8 mouse cellular contexts compared by ENCODE assay signal in the genomic region with DNA sequence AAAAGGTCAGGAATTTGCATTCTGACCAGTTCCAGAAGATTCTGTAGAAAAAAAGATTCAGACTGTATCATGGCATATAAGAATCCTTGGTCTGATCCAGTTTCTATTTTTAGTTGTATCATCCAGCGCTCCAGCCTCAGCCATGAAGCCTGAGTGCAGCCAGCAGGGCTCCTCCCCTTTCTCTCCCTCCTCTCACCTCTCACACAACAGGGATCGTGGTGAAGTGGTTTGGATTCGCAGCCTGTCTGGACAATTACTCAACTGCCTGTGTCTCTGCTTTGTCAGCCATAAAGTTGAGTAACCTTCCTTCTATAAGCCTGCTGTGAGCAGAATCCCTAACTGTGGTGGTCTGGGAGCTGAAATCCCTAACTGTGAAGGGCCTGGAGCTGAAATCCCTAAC.
DNase-seq lines count a peak whose midpoint lies in the region; ATAC-seq and TF ChIP-seq lines count a peak whose summit lies in the region.

No protein-coding gene starts in this region.

- ATAC-seq in lung, postnatal 0 days: peak; percentile 90
- no peak for ATAC-seq in stomach, embryonic 16.5 days (ENCODE audit: insufficient read depth, low FRiP score)
- ATAC-seq in CD4-positive, CD25-positive, alpha-beta regulatory T cell, adult 4 months: no peak

- no peak for TF ChIP-seq CTCF in kidney, adult 2 months (conservative IDR thresholded peaks at IDR 0.05; ENCODE audit: insufficient read depth, insufficient read length, low read depth, low read length)
- TF ChIP-seq CTCF in lung, postnatal 0 days (IDR thresholded peaks at IDR 0.05): no peak

- WGBS in kidney, adult 2 months: 26% methylated on average over 3 of the region's 3 CpGs
- WGBS in hindbrain, embryonic 10.5 days: 11% methylated on average over 3 of the region's 3 CpGs
- 12% methylated on average over 3 of the region's 3 CpGs for WGBS in lung, postnatal 0 days
- WGBS in stomach, embryonic 16.5 days: 9% methylated on average over 3 of the region's 3 CpGs

- no peak for TF ChIP-seq EP300 in lung, postnatal 0 days (IDR thresholded peaks at IDR 0.05)

- no peak overlapping the region for H3K4me2 ChIP-seq in lung, postnatal 0 days (replicated peaks; ENCODE audit: low read depth, low read length)
- no peak overlapping the region for H3K4me2 ChIP-seq in stomach, embryonic 16.5 days (ENCODE audit: low read depth, low read length)

- H3K27ac ChIP-seq in kidney, adult 2 months (ENCODE audit: insufficient read depth, low read depth, low read length): no peak overlapping the region
- H3K27ac ChIP-seq in hindbrain, embryonic 10.5 days: peak overlapping the region; percentile 19; the same call in 1 of the 2 replicates
- H3K27ac ChIP-seq in lung, postnatal 0 days (ENCODE audit: low read length): no peak overlapping the region
- peak overlapping the region; percentile 72 for H3K27ac ChIP-seq in stomach, embryonic 16.5 days (ENCODE audit: low read length)

- no peaks in the 10 kb centered on the region for H3K36me3 ChIP-seq in kidney, adult 2 months (ENCODE audit: control insufficient read depth, insufficient read depth, low read length)
- no peaks in the 10 kb centered on the region for H3K36me3 ChIP-seq in hindbrain, embryonic 10.5 days
- no peaks in the 10 kb centered on the region for H3K36me3 ChIP-seq in lung, postnatal 0 days (ENCODE audit: insufficient read depth, low read length)
- H3K36me3 ChIP-seq in stomach, embryonic 16.5 days (ENCODE audit: control insufficient read depth, insufficient read depth, low read length): no peaks in the 10 kb centered on the region

- no peaks in the 10 kb centered on the region; the same call in 1 of the 2 replicates for H3K4me1 ChIP-seq in kidney, adult 2 months (ENCODE audit: control insufficient read depth, insufficient read depth, low read length)
- H3K4me1 ChIP-seq in hindbrain, embryonic 10.5 days (replicated peaks): peaks cover 35% of the 10 kb centered on the region
- H3K4me1 ChIP-seq in lung, postnatal 0 days (ENCODE audit: insufficient read depth, low read depth, low read length): 0 out of 2 replicates have a peak, but pooled peaks cover 8% of the 10 kb centered on the region
- H3K4me1 ChIP-seq in stomach, embryonic 16.5 days (ENCODE audit: control insufficient read depth, insufficient read depth, low read length): 0 out of 2 replicates have a peak, but pooled peaks cover 6% of the 10 kb centered on the region

- no peaks in the 10 kb centered on the region for H3K27me3 ChIP-seq in kidney, adult 2 months (replicated peaks; ENCODE audit: control insufficient read depth, insufficient read depth, low read length)
- H3K27me3 ChIP-seq in hindbrain, embryonic 10.5 days (ENCODE audit: insufficient read depth, poor library complexity, severe bottlenecking): peaks cover 4% of the 10 kb centered on the region; the same call in 1 of the 2 replicates
- no peaks in the 10 kb centered on the region for H3K27me3 ChIP-seq in lung, postnatal 0 days (replicated peaks; ENCODE audit: insufficient read depth, low read length)
- no peaks in the 10 kb centered on the region for H3K27me3 ChIP-seq in stomach, embryonic 16.5 days (ENCODE audit: control insufficient read depth, insufficient read depth, low read length)

- H3K9ac ChIP-seq in lung, postnatal 0 days (replicated peaks; ENCODE audit: low read depth): no peak overlapping the region
- H3K9ac ChIP-seq in stomach, embryonic 16.5 days (ENCODE audit: low read length): no peak overlapping the region

- no peak overlapping the region for H3K4me3 ChIP-seq in kidney, adult 2 months (ENCODE audit: insufficient read depth, low read depth, low read length)
- no peak overlapping the region for H3K4me3 ChIP-seq in hindbrain, embryonic 10.5 days
- no peak overlapping the region for H3K4me3 ChIP-seq in lung, postnatal 0 days (ENCODE audit: low read depth, low read length)
- no peak overlapping the region for H3K4me3 ChIP-seq in stomach, embryonic 16.5 days (replicated peaks; ENCODE audit: low read length)

- no peaks in the 10 kb centered on the region for H3K9me3 ChIP-seq in hindbrain, embryonic 10.5 days
- H3K9me3 ChIP-seq in lung, postnatal 0 days (ENCODE audit: low read length): no peaks in the 10 kb centered on the region
- no peaks in the 10 kb centered on the region for H3K9me3 ChIP-seq in stomach, embryonic 16.5 days (replicated peaks; ENCODE audit: control insufficient read depth, low read length)

- DNase-seq in kidney, adult 2 months: peak; percentile 10
- no peak for DNase-seq in kidney, adult 8-10 months
- DNase-seq in fibroblast of lung, adult 2 months (ENCODE audit: low read depth): peak; percentile 56
- peak; percentile 24 for DNase-seq in hindbrain, embryonic 10.5 days (ENCODE audit: low spot score)
- DNase-seq in lung, postnatal 0 days (ENCODE audit: low spot score): peak; percentile 93
- no peak for DNase-seq in B cell, adult 2 months

- no peak for TF ChIP-seq POLR2A in kidney, adult 2 months (IDR thresholded peaks at IDR 0.05; ENCODE audit: low read depth, low read length)

Comparison
In these comparisons a context has a peak if more than half of its experiments do, and no peak if none do; other contexts are left out.
1. DNase-seq: peak in kidney, adult 2 months (single experiment), fibroblast of lung, adult 2 months (single experiment), hindbrain, embryonic 10.5 days (single experiment) and lung, postnatal 0 days (single experiment); none in kidney, adult 8-10 months (0 of 2) and B cell, adult 2 months (0 of 2).
2. H3K27ac ChIP-seq: peak in hindbrain, embryonic 10.5 days (single experiment) and stomach, embryonic 16.5 days (single experiment); none in kidney, adult 2 months (single experiment) and lung, postnatal 0 days (single experiment).